Mouse (Mus musculus): ENCODE measurements around the gene Atf6b. TPM values are rescaled to one million over a fixed set of nuclear protein-coding genes. Genes with fewer than 3 reads are reported as not detected.

The Atf6b gene
- polyA plus RNA-seq, 1 experiment, result not detected

GRCm38 (mm10) chr17:34663558-34663957, 16.6 kb downstream of the Atf6b start:
- Histone ChIP-seq H3K4me1 (ENCODE audit: control insufficient read depth, insufficient read depth, low read length) (peaks cover 10% of the 10 kb centered on the region), H3K4me3 (ENCODE audit: insufficient read depth, low read depth, low read length) (no peak overlapping the region), H3K27ac (ENCODE audit: insufficient read depth, low read depth, low read length) (no peak overlapping the region)
- TF ChIP-seq POLR2A (IDR thresholded peaks at IDR 0.05; ENCODE audit: insufficient read depth, low read depth, low read length), result no peak
- TF ChIP-seq CTCF (IDR thresholded peaks at IDR 0.05; ENCODE audit: insufficient read depth, low read depth, low read length), result no peak
- WGBS, result 41% methylated on average over 1 of the region's 1 CpGs

GRCm38 (mm10) chr17:34664472-34664871, 17.5 kb downstream of the Atf6b start:
- Histone ChIP-seq H3K4me3 (ENCODE audit: insufficient read depth, low read depth, low read length) (no peak overlapping the region), H3K4me1 (ENCODE audit: control insufficient read depth, insufficient read depth, low read length) (peaks cover 10% of the 10 kb centered on the region), H3K27ac (ENCODE audit: insufficient read depth, low read depth, low read length) (no peak overlapping the region)
- TF ChIP-seq CTCF (IDR thresholded peaks at IDR 0.05; ENCODE audit: insufficient read depth, low read depth, low read length), result no peak
- WGBS, result 74% methylated on average over 7 of the region's 7 CpGs

GRCm38 (mm10) chr17:34670235-34670634, 23.3 kb downstream of the Atf6b start, which contains the start of gene Tnxb:
TSS of gene Tnxb (plus strand) at chr17:34670535.
- no peak within 1 kb of the TSS for H3K27ac ChIP-seq (ENCODE audit: insufficient read depth, low read depth, low read length)
- peak within 1 kb of the TSS; percentile 25; the same call in 1 of the 2 replicates for H3K4me3 ChIP-seq (ENCODE audit: insufficient read depth, low read depth, low read length)
- WGBS, result 72% methylated on average over 7 of the region's 7 CpGs
- TF ChIP-seq CTCF (IDR thresholded peaks at IDR 0.05; ENCODE audit: insufficient read depth, low read depth, low read length) (no peak), POLR2A (IDR thresholded peaks at IDR 0.05; ENCODE audit: insufficient read depth, low read depth, low read length) (no peak)
- peaks cover 13% of the 10 kb centered on the region for H3K4me1 ChIP-seq (ENCODE audit: control insufficient read depth, insufficient read depth, low read length)

- TF ChIP-seq CTCF (IDR thresholded peaks at IDR 0.05; ENCODE audit: insufficient read depth, low read depth, low read length) (no peak), POLR2A (IDR thresholded peaks at IDR 0.05; ENCODE audit: insufficient read depth, low read depth, low read length) (no peak)
- peak overlapping the region; percentile 25 for H3K4me3 ChIP-seq (ENCODE audit: insufficient read depth, low read depth, low read length)
- H3K4me1 ChIP-seq (ENCODE audit: control insufficient read depth, insufficient read depth, low read length), result peaks cover 13% of the 10 kb centered on the region
- H3K27ac ChIP-seq (ENCODE audit: insufficient read depth, low read depth, low read length), result no peak overlapping the region
- WGBS, result 11% methylated on average over 93 of the region's 93 CpGs
These were observed 24.5 kb downstream of the Atf6b start for GRCm38 (mm10) chr17:34671151-34672066.

GRCm38 (mm10) chr17:34672246-34672792, 25.4 kb downstream of the Atf6b start:
- 38% methylated on average over 49 of the region's 49 CpGs for WGBS
- Histone ChIP-seq H3K27ac (ENCODE audit: insufficient read depth, low read depth, low read length) (no peak overlapping the region), H3K4me1 (ENCODE audit: control insufficient read depth, insufficient read depth, low read length) (peaks cover 13% of the 10 kb centered on the region), H3K4me3 (ENCODE audit: insufficient read depth, low read depth, low read length) (0 out of 2 replicates have a peak overlapping the region, but pooled peaks have one; percentile 25)
- TF ChIP-seq POLR2A (IDR thresholded peaks at IDR 0.05; ENCODE audit: insufficient read depth, low read depth, low read length) (no peak), CTCF (IDR thresholded peaks at IDR 0.05; ENCODE audit: insufficient read depth, low read depth, low read length) (no peak)

- Histone ChIP-seq H3K4me3 (ENCODE audit: insufficient read depth, low read depth, low read length) (no peak overlapping the region), H3K27ac (ENCODE audit: insufficient read depth, low read depth, low read length) (no peak overlapping the region), H3K4me1 (ENCODE audit: control insufficient read depth, insufficient read depth, low read length) (peaks cover 13% of the 10 kb centered on the region)
- WGBS, result 88% methylated on average over 7 of the region's 7 CpGs
- TF ChIP-seq POLR2A (IDR thresholded peaks at IDR 0.05; ENCODE audit: insufficient read depth, low read depth, low read length), result no peak
- TF ChIP-seq CTCF (IDR thresholded peaks at IDR 0.05; ENCODE audit: insufficient read depth, low read depth, low read length), result no peak
These were observed 26.2 kb downstream of the Atf6b start for GRCm38 (mm10) chr17:34673139-34673538.

- WGBS, result 75% methylated on average over 11 of the region's 11 CpGs
- Histone ChIP-seq H3K4me3 (ENCODE audit: insufficient read depth, low read depth, low read length) (no peak overlapping the region), H3K27ac (ENCODE audit: insufficient read depth, low read depth, low read length) (no peak overlapping the region), H3K4me1 (ENCODE audit: control insufficient read depth, insufficient read depth, low read length) (peaks cover 13% of the 10 kb centered on the region)
- TF ChIP-seq CTCF (IDR thresholded peaks at IDR 0.05; ENCODE audit: insufficient read depth, low read depth, low read length), result no peak
- TF ChIP-seq POLR2A (IDR thresholded peaks at IDR 0.05; ENCODE audit: insufficient read depth, low read depth, low read length), result no peak
These were observed 27.7 kb downstream of the Atf6b start for GRCm38 (mm10) chr17:34674524-34675204.

- H3K4me3 ChIP-seq (ENCODE audit: insufficient read depth, low read depth, low read length), result no peak overlapping the region
- TF ChIP-seq POLR2A (IDR thresholded peaks at IDR 0.05; ENCODE audit: insufficient read depth, low read depth, low read length) (no peak), CTCF (IDR thresholded peaks at IDR 0.05; ENCODE audit: insufficient read depth, low read depth, low read length) (no peak)
- H3K27ac ChIP-seq (ENCODE audit: insufficient read depth, low read depth, low read length), result no peak overlapping the region
- peaks cover 13% of the 10 kb centered on the region for H3K4me1 ChIP-seq (ENCODE audit: control insufficient read depth, insufficient read depth, low read length)
- 70% methylated on average over 13 of the region's 13 CpGs for WGBS
These were observed 28.5 kb downstream of the Atf6b start for GRCm38 (mm10) chr17:34675205-34676092.

All from olfactory bulb, adult 2 months (tissue).